Mouse (Mus musculus): ENCODE data around the gene Cfap157. TPM values are rescaled to one million over a fixed set of nuclear protein-coding genes. Genes with fewer than 3 reads are reported as not detected.

Gene Cfap157
- polyA plus RNA-seq, 1 experiment: 1.8 TPM

Other genes starting within 250 kb of the Cfap157 start
- 34.3 and 41.8 TPM in 2 replicates for gene Fam102a, start 249.1 kb downstream of the Cfap157 start, polyA plus RNA-seq (2012; rRNA removed)
- gene Dpm2, start 213.6 kb downstream of the Cfap157 start, polyA plus RNA-seq (2012; rRNA removed): 145 and 160 TPM in 2 replicates
- 22.7 and 23.6 TPM in 2 replicates for gene Pip5kl1, start 209.6 kb downstream of the Cfap157 start, polyA plus RNA-seq (2012; rRNA removed)
- gene 9430097D07Rik, start 208.7 kb downstream of the Cfap157 start, polyA plus RNA-seq (2012; rRNA removed): 0.38 and 0.46 TPM in 2 replicates
- 32.4 and 34.4 TPM in 2 replicates for gene St6galnac4, start 197.3 kb downstream of the Cfap157 start, polyA plus RNA-seq (2012; rRNA removed)
- gene St6galnac6, start 184.7 kb downstream of the Cfap157 start, polyA plus RNA-seq (2012; rRNA removed): 98.8 and 112 TPM in 2 replicates
- 151 and 154 TPM in 2 replicates for gene Ak1, start 162.7 kb downstream of the Cfap157 start, polyA plus RNA-seq (2012; rRNA removed)
- gene Eng, start 137.8 kb downstream of the Cfap157 start, polyA plus RNA-seq (2012; rRNA removed): 34.7 and 37.7 TPM in 2 replicates
- 16.8 and 24.8 TPM in 2 replicates for gene Fpgs, start 80.3 kb downstream of the Cfap157 start, polyA plus RNA-seq (2012; rRNA removed)
- 250 and 268 TPM in 2 replicates for gene Cdk9, start 71.4 kb downstream of the Cfap157 start, polyA plus RNA-seq (2012; rRNA removed)
- gene Sh2d3c, start 63.4 kb downstream of the Cfap157 start, polyA plus RNA-seq (2012; rRNA removed): 28.1 and 28.6 TPM in 2 replicates
- 3.2 and 3.5 TPM in 2 replicates for gene 6330409D20Rik, start 43.4 kb downstream of the Cfap157 start, polyA plus RNA-seq (2012; rRNA removed)
- 60.0 and 69.0 TPM in 2 replicates for gene Tor2a, start 27.2 kb downstream of the Cfap157 start, polyA plus RNA-seq (2012; rRNA removed)
- 1.7 and 1.9 TPM in 2 replicates for gene Ttc16, start 8.8 kb downstream of the Cfap157 start, polyA plus RNA-seq (2012; rRNA removed)
- gene Ptrh1, start 8.6 kb downstream of the Cfap157 start, polyA plus RNA-seq (2012; rRNA removed): 7.9 and 8.9 TPM in 2 replicates
- gene Stxbp1, start 62.8 kb upstream of the Cfap157 start, polyA plus RNA-seq (2012; rRNA removed): 666 and 673 TPM in 2 replicates
- 28.3 and 30.0 TPM in 2 replicates for gene Fam129b, start 91.7 kb upstream of the Cfap157 start, polyA plus RNA-seq (2012; rRNA removed)
- 374 and 403 TPM in 2 replicates for gene Rpl12, start 177.1 kb upstream of the Cfap157 start, polyA plus RNA-seq (2012; rRNA removed)
- 21.5 and 26.0 TPM in 2 replicates for gene Lrsam1, start 177.2 kb upstream of the Cfap157 start, polyA plus RNA-seq (2012; rRNA removed)
- gene Slc2a8, start 197.7 kb upstream of the Cfap157 start, polyA plus RNA-seq (2012; rRNA removed): 37.7 and 40.8 TPM in 2 replicates